Mouse (Mus musculus) megakaryocyte-erythroid progenitor cell, adult 5 weeks (primary cell): ENCODE measurements around the gene Kcnc1. TPM values are rescaled to one million over a fixed set of nuclear protein-coding genes. Genes with fewer than 3 reads are reported as not detected.

Experiments used
- polyA plus RNA-seq: library from polyadenylated mRNA; stranded (reverse); fragments of >175 nt; gene quantifications from 2 replicates; pipeline ENCODE4 v1.2.3, GENCODE M21; 2012

Kcnc1 gene
- polyA plus RNA-seq, result 1.1 and 2.2 TPM in 2 replicates

DNA sequence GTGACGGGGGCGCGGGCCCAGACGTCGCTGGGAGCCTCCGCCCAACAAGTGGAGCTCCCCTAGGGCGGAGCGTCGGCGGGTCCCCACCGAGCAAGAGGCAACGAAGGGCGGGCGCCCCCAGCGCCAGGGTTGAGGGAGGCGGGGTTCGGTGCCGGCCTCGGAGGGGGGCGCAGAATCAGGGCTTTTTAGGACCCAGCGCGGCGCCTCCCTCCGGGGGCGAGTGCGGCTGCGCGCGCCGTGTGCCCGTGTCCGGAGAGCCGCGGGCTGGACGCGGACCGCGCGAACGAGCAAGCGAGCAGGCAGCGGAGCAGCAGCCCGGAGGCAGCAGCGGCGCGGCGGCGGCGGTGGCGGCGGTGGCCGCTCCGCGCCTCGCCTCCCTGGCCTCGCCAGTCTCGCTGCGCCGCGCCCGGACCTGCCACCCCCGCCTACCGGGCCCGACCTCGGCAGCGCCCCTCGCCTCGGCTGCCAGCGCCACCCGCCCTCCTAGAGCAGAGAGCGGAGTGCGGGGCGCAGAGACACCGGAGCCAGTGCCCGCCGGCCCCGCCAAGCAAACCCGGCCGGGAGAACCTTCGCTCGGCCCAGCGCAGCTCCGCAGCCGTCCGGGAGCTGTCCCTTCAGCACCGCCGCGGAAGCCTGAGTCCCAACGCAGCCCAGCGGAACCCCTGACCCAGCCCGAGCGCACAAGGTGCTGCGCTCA lies at the start of gene Kcnc1:
TSS of gene Kcnc1 (plus strand) at position 267 of the 697 bp plus-strand sequence.

DNA sequence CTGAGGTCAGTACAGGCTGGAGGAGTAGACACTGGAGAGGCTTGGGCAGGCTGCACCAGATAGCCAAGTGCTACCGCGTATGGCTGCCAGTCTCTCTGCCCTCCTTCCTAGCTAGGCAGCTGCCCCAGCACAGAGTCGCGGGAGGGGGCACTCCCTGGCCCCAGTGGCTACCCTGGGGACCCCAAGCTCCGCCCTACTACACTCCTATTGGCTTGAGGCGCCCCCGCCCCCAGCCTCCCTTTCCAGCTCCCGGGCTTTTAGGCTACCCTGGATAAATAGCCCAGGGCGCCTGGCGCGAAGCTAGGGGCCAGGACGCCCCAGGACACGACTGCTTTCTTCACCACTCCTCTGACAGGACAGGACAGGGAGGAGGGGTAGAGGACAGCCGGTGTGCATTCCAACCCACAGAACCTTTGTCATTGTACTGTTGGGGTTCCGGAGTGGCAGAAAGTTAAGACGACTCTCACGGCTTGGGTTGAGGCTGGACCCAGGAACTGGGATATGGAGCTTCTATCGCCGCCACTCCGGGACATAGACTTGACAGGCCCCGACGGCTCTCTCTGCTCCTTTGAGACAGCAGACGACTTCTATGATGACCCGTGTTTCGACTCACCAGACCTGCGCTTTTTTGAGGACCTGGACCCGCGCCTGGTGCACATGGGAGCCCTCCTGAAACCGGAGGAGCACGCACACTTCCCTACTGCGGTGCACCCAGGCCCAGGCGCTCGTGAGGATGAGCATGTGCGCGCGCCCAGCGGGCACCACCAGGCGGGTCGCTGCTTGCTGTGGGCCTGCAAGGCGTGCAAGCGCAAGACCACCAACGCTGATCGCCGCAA lies 19.9 kb upstream of the Kcnc1 start, which contains the start of gene Myod1:
TSS of gene Myod1 (plus strand) at position 303 of the 836 bp plus-strand sequence.

Other genes starting within 250 kb of the Kcnc1 start
- 0.03 TPM in 2 replicates for gene Abcc8, start 216.5 kb upstream of the Kcnc1 start, polyA plus RNA-seq
- gene Ush1c, start 158.0 kb upstream of the Kcnc1 start, polyA plus RNA-seq, result 0.02 TPM in 1 of 2 replicates, not detected in the other
- not detected in 2 replicates for gene Otog, start 155.5 kb upstream of the Kcnc1 start, polyA plus RNA-seq
- gene Myod1, start 20.0 kb upstream of the Kcnc1 start, polyA plus RNA-seq, result not detected in 2 replicates
- 3.9 and 4.1 TPM in 2 replicates for gene Sergef, start 243.3 kb downstream of the Kcnc1 start, polyA plus RNA-seq